ENCODE assay signal across 18 mouse cellular contexts in the genomic region with DNA sequence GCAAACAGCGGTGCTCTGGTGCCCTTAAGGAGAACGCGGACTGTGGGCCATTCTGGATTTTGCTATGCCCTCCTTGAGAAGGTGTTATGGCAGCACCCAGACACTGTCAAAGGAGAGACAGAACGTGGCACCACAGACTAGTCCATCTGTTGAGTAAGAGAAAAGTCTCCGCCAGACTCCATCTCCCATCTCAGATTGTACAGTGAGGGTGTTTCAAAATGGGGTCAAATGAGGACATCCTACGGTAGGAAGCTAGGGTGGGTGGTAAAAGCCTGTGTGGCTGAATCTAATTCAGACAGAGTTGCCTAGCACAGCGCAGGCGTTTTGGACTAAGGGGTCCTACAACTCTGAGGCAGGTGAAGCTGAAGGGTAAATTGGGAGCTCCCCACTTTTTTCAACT.
"Had no signal": no experiment of that assay in that cellular context is flagged by ENCODE, and none has a peak within 500 bp of the region (broad histone marks: within the 10 kb centered on the region; RNA-seq: fewer than 3 reads in every experiment).

No protein-coding gene starts in this region.

- DNase-seq: liver, postnatal 0 days; lung, adult 2 months; lung, postnatal 14 days; lung, postnatal 36 days; thymus, adult 18-20 months; thymus, postnatal 14 days; thymus, postnatal 36 days had no signal

- H3K36me3 ChIP-seq: liver, embryonic 15.5 days; lung, embryonic 15.5 days; midbrain, embryonic 13.5 days; midbrain, embryonic 15.5 days; neural tube, embryonic 12.5 days; stomach, embryonic 15.5 days had no signal

- H3K4me1 ChIP-seq: liver, embryonic 15.5 days; lung, embryonic 15.5 days; megakaryocyte, embryonic 14.5 days; midbrain, embryonic 13.5 days; midbrain, embryonic 15.5 days; neural tube, embryonic 12.5 days; stomach, embryonic 15.5 days had no signal

- H3K9me3 ChIP-seq: liver, embryonic 15.5 days; lung, embryonic 15.5 days; midbrain, embryonic 13.5 days; midbrain, embryonic 15.5 days; neural tube, embryonic 12.5 days; stomach, embryonic 15.5 days had no signal

- H3K27me3 ChIP-seq: liver, embryonic 15.5 days; lung, embryonic 15.5 days; megakaryocyte, embryonic 14.5 days; midbrain, embryonic 13.5 days; midbrain, embryonic 15.5 days; neural tube, embryonic 12.5 days; stomach, embryonic 15.5 days had no signal

- ATAC-seq: liver, postnatal 0 days; lung, postnatal 0 days; midbrain, embryonic 13.5 days; midbrain, embryonic 15.5 days had no signal

- H3K9ac ChIP-seq: liver, embryonic 15.5 days; liver, postnatal 0 days; lung, embryonic 15.5 days; midbrain, embryonic 13.5 days; midbrain, embryonic 15.5 days; neural tube, embryonic 12.5 days; stomach, embryonic 15.5 days had no signal

- H3K4me3 ChIP-seq: liver, embryonic 15.5 days; lung, embryonic 15.5 days; megakaryocyte, embryonic 14.5 days; midbrain, embryonic 13.5 days; midbrain, embryonic 15.5 days; neural tube, embryonic 12.5 days; stomach, embryonic 15.5 days had no signal

- H3K27ac ChIP-seq: liver, embryonic 15.5 days; lung, embryonic 15.5 days; macrophage; midbrain, embryonic 13.5 days; midbrain, embryonic 15.5 days; neural tube, embryonic 12.5 days; stomach, embryonic 15.5 days; stomach, postnatal 0 days had no signal

- H3K4me2 ChIP-seq: liver, embryonic 15.5 days; lung, embryonic 15.5 days; midbrain, embryonic 11.5 days; midbrain, embryonic 13.5 days; midbrain, embryonic 15.5 days; neural tube, embryonic 12.5 days; stomach, embryonic 15.5 days had no signal
